Mouse (Mus musculus): ENCODE results near the gene Nlrx1. TPM values are rescaled to one million over a fixed set of nuclear protein-coding genes. Genes with fewer than 3 reads are reported as not detected.

The Nlrx1 gene
- polyA plus RNA-seq, 1 experiment, result 15.2 TPM

DNA sequence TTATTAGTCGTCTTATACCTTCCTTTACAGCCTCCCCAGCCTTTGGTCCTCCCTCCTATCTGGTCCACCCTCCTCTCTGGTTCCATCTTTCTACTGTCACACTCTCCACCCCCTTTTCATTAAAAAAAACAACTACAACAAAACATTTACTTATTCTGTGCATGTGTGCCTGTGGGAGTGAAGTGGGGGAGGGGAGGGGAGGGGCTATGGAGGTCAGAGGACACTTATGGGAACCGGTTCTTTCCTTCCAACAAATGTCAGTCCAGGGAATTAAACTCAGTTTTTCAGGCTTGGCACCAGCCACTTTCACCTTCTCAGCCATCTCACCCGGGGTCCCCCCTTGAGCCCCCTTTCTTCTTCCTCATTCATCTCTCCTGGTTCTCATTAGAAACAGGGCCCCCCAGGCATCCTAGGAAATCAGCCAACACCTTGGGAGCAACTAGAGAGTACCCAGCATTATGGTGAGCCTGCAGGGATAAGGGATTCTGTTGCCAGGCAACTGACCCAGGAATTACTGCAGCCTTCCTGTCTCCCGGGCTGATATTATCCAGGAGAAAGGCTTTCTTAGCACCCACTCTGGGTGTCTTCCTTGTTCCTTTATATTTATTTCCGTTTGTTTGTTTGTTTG lies 13.8 kb downstream of the Nlrx1 start:
- Histone ChIP-seq H3K4me1 (ENCODE audit: control insufficient read depth, insufficient read depth, low read length) (peaks cover 4% of the 10 kb centered on the region; the same call in 1 of the 2 replicates), H3K36me3 (ENCODE audit: control insufficient read depth, insufficient read depth, low read length) (no peaks in the 10 kb centered on the region), H3K4me3 (ENCODE audit: insufficient read depth, low read depth, low read length) (no peak overlapping the region), H3K27me3 (replicated peaks; ENCODE audit: control insufficient read depth, insufficient read depth, low read length) (no peaks in the 10 kb centered on the region), H3K27ac (ENCODE audit: insufficient read depth, low read depth, low read length) (no peak overlapping the region)
- DNase-seq, result no peak
- TF ChIP-seq CTCF (conservative IDR thresholded peaks at IDR 0.05; ENCODE audit: insufficient read depth, insufficient read length, low read depth, low read length), result no peak
- TF ChIP-seq POLR2A (IDR thresholded peaks at IDR 0.05; ENCODE audit: low read depth, low read length), result no peak
- WGBS, result 43% methylated on average over 5 of the region's 5 CpGs

DNA sequence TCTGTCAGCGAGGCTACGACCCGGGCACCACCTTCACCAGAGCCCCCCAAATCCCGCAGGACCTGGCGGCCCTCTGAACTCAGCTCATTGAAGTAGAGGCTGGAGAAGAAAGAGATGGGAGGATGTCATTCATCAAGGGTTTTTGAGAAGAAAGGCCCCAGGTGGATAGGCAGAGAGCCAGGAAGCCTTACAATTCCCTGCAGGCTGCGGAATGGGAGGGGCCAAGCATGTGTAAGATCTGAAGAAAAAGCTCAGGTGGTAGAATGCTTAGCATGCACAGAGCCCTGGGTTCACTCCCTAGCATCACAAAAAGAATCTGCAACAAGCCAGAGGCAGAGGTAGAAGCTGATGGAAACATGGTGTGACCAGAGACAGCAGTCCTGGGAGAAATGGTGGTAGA lies 15.0 kb downstream of the Nlrx1 start:
- 90% methylated on average over 6 of the region's 6 CpGs for WGBS
- H3K27ac ChIP-seq (ENCODE audit: insufficient read depth, low read depth, low read length), result no peak overlapping the region
- no peaks in the 10 kb centered on the region for H3K36me3 ChIP-seq (ENCODE audit: control insufficient read depth, insufficient read depth, low read length)
- no peak for DNase-seq
- H3K27me3 ChIP-seq (replicated peaks; ENCODE audit: control insufficient read depth, insufficient read depth, low read length), result no peaks in the 10 kb centered on the region
- no peak for TF ChIP-seq CTCF (conservative IDR thresholded peaks at IDR 0.05; ENCODE audit: insufficient read depth, insufficient read length, low read depth, low read length)
- no peak for TF ChIP-seq POLR2A (IDR thresholded peaks at IDR 0.05; ENCODE audit: low read depth, low read length)
- no peak overlapping the region for H3K4me3 ChIP-seq (ENCODE audit: insufficient read depth, low read depth, low read length)
- peaks cover 4% of the 10 kb centered on the region; the same call in 1 of the 2 replicates for H3K4me1 ChIP-seq (ENCODE audit: control insufficient read depth, insufficient read depth, low read length)

DNA sequence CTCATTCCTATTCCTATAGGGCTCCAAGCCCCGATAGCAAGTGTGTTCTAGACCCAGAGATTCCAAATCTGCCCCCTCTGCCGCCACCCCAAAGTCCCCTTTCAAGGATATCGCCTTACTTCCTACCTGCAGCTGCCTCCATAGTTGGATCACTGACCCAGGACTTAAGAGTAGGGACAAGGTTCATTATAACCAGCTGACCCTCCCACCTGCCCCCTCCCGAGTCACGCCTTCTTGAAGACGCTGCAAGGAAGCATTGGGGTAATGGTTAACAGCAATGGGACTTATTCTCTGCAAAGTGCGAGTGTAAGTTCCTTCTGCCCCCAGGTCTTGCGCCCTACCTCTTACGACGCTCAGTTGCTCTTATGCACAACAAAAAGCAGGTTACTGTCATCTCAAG lies 17.1 kb downstream of the Nlrx1 start, which contains the start of gene Pdzd3:
Pdzd3 (minus strand) TSS at position 158 of the 400 bp plus-strand sequence.
- Histone ChIP-seq H3K27me3 (replicated peaks; ENCODE audit: control insufficient read depth, insufficient read depth, low read length) (no peaks in the 10 kb centered on the region), H3K4me1 (ENCODE audit: control insufficient read depth, insufficient read depth, low read length) (peaks cover 13% of the 10 kb centered on the region; the same call in 1 of the 2 replicates), H3K36me3 (ENCODE audit: control insufficient read depth, insufficient read depth, low read length) (no peaks in the 10 kb centered on the region; the same call in 1 of the 2 replicates), H3K27ac (ENCODE audit: insufficient read depth, low read depth, low read length) (peak within 1 kb of the TSS; percentile 83), H3K4me3 (ENCODE audit: insufficient read depth, low read depth, low read length) (peak within 1 kb of the TSS; percentile 60)
- 48% methylated on average over 10 of the region's 10 CpGs for WGBS
- no peak for TF ChIP-seq CTCF (conservative IDR thresholded peaks at IDR 0.05; ENCODE audit: insufficient read depth, insufficient read length, low read depth, low read length)
- no peak for TF ChIP-seq POLR2A (IDR thresholded peaks at IDR 0.05; ENCODE audit: low read depth, low read length)
- DNase-seq, result peak; percentile 92

DNA sequence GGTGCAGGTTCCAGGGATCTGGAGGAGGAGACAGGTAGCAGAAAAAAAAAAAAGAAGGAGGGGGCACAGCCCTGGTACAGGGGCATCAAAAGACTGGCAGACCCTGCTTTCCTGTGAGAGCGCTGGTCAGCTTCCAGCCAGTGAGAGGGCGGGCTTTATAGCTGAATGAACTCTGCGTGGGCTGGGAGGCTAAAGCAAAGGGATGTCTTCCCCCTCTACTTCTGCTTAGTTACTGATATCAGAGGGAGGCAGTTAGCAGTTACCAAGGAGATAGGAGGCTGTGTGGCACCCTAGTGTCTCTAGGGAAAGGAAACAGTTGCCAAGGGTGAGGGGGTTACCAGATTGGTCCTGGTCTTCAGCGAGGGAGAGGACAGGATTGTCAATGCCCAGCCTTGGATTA lies 18.0 kb downstream of the Nlrx1 start:
- H3K27me3 ChIP-seq (replicated peaks; ENCODE audit: control insufficient read depth, insufficient read depth, low read length), result no peaks in the 10 kb centered on the region
- peak; percentile 36 for DNase-seq
- no peak for TF ChIP-seq POLR2A (IDR thresholded peaks at IDR 0.05; ENCODE audit: low read depth, low read length)
- no peak for TF ChIP-seq CTCF (conservative IDR thresholded peaks at IDR 0.05; ENCODE audit: insufficient read depth, insufficient read length, low read depth, low read length)
- H3K4me3 ChIP-seq (ENCODE audit: insufficient read depth, low read depth, low read length), result peak overlapping the region; percentile 60
- no peaks in the 10 kb centered on the region; the same call in 1 of the 2 replicates for H3K36me3 ChIP-seq (ENCODE audit: control insufficient read depth, insufficient read depth, low read length)
- peak overlapping the region; percentile 83; the same call in 1 of the 2 replicates for H3K27ac ChIP-seq (ENCODE audit: insufficient read depth, low read depth, low read length)
- peaks cover 13% of the 10 kb centered on the region; the same call in 1 of the 2 replicates for H3K4me1 ChIP-seq (ENCODE audit: control insufficient read depth, insufficient read depth, low read length)
- WGBS, result 39% methylated on average over 4 of the region's 4 CpGs

DNA sequence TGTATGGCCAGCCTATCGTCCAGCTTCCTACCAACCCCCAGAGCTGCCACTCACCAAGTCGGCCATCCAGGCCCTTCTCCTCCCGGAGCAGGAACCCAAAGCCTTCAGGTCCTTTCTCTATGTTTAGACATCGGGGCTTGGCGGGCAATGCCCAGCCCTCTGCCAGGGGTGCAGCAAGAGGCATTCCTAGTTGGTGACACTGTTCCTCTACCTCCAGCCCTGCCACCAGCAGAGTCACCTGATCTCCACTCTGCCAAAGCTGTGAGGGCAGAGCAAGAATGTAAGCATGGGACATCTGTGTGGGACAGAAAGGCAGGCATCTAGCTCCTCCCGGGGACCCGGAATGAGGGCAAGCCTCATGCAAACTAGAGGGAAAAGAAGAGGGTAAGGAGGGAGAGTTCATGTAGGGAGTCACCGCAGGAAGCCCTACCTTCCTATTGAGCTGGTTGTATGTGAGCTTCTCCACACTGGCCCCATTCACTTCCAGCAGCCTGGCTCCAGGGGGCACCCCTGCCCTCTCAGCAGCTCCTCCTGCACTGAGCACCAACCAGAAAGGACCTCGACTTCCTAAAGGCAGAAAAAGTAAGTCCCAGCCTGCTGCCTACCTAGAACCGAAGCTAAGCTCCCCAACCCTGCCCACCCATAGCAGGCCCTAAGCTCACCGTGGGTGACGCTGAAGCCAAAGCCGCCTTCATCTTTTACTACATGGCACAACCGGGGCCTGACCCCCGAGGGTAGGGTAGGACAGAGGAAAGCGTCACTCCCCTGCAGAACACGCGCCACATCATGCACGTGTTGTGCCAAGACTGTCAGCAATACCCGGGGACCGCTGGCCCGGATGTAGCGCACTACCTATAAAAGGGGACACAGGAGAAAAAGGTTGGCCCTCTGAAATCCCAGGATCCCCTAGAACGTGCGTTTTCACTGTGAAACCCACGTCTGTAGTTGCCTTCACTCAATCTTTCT lies 18.9 kb downstream of the Nlrx1 start:
- WGBS, result 27% methylated on average over 26 of the region's 26 CpGs
- DNase-seq, result peak; percentile 84

DNA sequence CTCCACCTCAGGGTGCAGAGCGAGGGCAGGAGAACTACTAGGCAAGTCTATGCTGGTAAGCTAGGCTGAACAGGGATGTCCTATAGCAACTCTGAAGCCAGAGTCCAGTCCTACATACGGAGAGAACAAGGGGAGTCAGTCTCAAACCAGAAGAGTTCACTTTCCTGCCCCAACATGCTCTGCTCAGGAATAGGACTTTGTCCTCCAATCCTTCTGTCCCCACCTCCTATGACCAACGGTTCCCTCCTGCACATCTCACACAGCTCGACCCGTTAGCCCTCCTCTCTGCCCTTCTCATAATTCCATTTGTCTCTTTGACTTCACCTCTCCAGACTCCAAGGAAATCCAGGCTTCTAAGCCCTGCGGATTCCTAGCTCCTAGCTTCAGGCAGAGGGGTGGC lies 20.5 kb downstream of the Nlrx1 start:
- Histone ChIP-seq H3K27ac (ENCODE audit: insufficient read depth, low read depth, low read length) (no peak overlapping the region), H3K36me3 (ENCODE audit: control insufficient read depth, insufficient read depth, low read length) (no peaks in the 10 kb centered on the region; the same call in 1 of the 2 replicates), H3K4me1 (ENCODE audit: control insufficient read depth, insufficient read depth, low read length) (peaks cover 13% of the 10 kb centered on the region; the same call in 1 of the 2 replicates), H3K27me3 (replicated peaks; ENCODE audit: control insufficient read depth, insufficient read depth, low read length) (no peaks in the 10 kb centered on the region), H3K4me3 (ENCODE audit: insufficient read depth, low read depth, low read length) (no peak overlapping the region)
- 53% methylated on average over 6 of the region's 6 CpGs for WGBS
- TF ChIP-seq CTCF (conservative IDR thresholded peaks at IDR 0.05; ENCODE audit: insufficient read depth, insufficient read length, low read depth, low read length) (no peak), POLR2A (IDR thresholded peaks at IDR 0.05; ENCODE audit: low read depth, low read length) (no peak)
- peak; percentile 62 for DNase-seq

More for the DNA sequence above, 18.9 kb downstream of the Nlrx1 start:
- Histone ChIP-seq H3K27ac (ENCODE audit: insufficient read depth, low read depth, low read length) (no peak overlapping the region), H3K27me3 (replicated peaks; ENCODE audit: control insufficient read depth, insufficient read depth, low read length) (no peaks in the 10 kb centered on the region), H3K36me3 (ENCODE audit: control insufficient read depth, insufficient read depth, low read length) (no peaks in the 10 kb centered on the region; the same call in 1 of the 2 replicates), H3K4me3 (ENCODE audit: insufficient read depth, low read depth, low read length) (peak overlapping the region; percentile 60), H3K4me1 (ENCODE audit: control insufficient read depth, insufficient read depth, low read length) (peaks cover 13% of the 10 kb centered on the region; the same call in 1 of the 2 replicates)
- peak; percentile 74 for TF ChIP-seq CTCF (conservative IDR thresholded peaks at IDR 0.05; ENCODE audit: insufficient read depth, insufficient read length, low read depth, low read length)
- no peak for TF ChIP-seq POLR2A (IDR thresholded peaks at IDR 0.05; ENCODE audit: low read depth, low read length)
